Mouse (Mus musculus) forebrain, postnatal 0 days (tissue): ENCODE results near the gene Birc5. TPM values are rescaled to one million over a fixed set of nuclear protein-coding genes. Genes with fewer than 3 reads are reported as not detected.
A peak's percentile ranks its signal among the peaks of the same experiment; 100 is the strongest.

Experiments used
- ATAC-seq: fragments of 200-750 bp; cut with Nextera tagmentation; 2 replicates; pipeline ENCODE4 v1.8.0; 2017; ENCODE audit warnings: mild to moderate bottlenecking, moderate library complexity
- DNase-seq: peaks from one replicate; pipeline ENCODE4 v3.0.0-alpha.2; 2015
- H3K27ac ChIP-seq: fragments of 300-500 bp; sonication (generic); 2 replicates; pipeline ENCODE4 v1.5.1; 2014; ENCODE audit warnings: low read depth, mild to moderate bottlenecking, antibody characterized with exemption, low read length, moderate library complexity, mixed read lengths
- H3K27me3 ChIP-seq: fragments of 300-500 bp; sonication (generic); 2 replicates; pipeline ENCODE4 v1.6.1; 2014; ENCODE audit warnings: mild to moderate bottlenecking, low read length, mixed read lengths; ENCODE audit not compliant: insufficient read depth
- H3K36me3 ChIP-seq: fragments of 300-500 bp; sonication (generic); 2 replicates; pipeline ENCODE4 v1.6.1; 2014; ENCODE audit warnings: mild to moderate bottlenecking, moderate library complexity; ENCODE audit not compliant: insufficient read depth
- H3K4me1 ChIP-seq: fragments of 300-500 bp; sonication (generic); 2 replicates; pipeline ENCODE4 v1.6.1; 2014; ENCODE audit warnings: antibody characterized with exemption; ENCODE audit not compliant: insufficient read depth
- H3K4me2 ChIP-seq: fragments of 300-500 bp; sonication (generic); 2 replicates; pipeline ENCODE4 v1.6.1; 2014; ENCODE audit warnings: low read depth, mild to moderate bottlenecking, moderate library complexity
- H3K4me3 ChIP-seq: fragments of 300-500 bp; sonication (generic); 2 replicates; pipeline ENCODE4 v1.5.1; 2014; ENCODE audit warnings: low read depth, low read length, mixed read lengths
- H3K9ac ChIP-seq: fragments of 300-500 bp; sonication (generic); 2 replicates; pipeline ENCODE4 v1.6.1; 2014; ENCODE audit warnings: mild to moderate bottlenecking
- H3K9me3 ChIP-seq: fragments of 300-500 bp; sonication (generic); 2 replicates; pipeline ENCODE4 v1.6.1; 2016; ENCODE audit warnings: low read length
- CTCF ChIP-seq: sonication (generic); IDR thresholded peaks from 2 replicates; pipeline ENCODE4 v1.5.1; 2016; ENCODE audit warnings: antibody characterized with exemption, control low read depth, low read depth
- WGBS: fragments of 180-500 bp; shearing (Covaris S2); extraction: QIAGEN DNeasy Blood & Tissue Kit; methylation state at CpG from one replicate; pipeline ENCODE4 v1.1.7; 2014; 5-methylcytosine and 5-hydroxymethylcytosine counted together
- polyA plus RNA-seq: library from polyadenylated mRNA; unstranded; fragments of >200 nt; fragmentation: Nextera tagmentation; extraction: Ambion mirVana; gene quantifications from 2 replicates; pipeline ENCODE4 v1.2.1, GENCODE M21; 2015
- total RNA-seq: library from RNA; depleted of rRNA; stranded (reverse); fragments of >200 nt; gene quantifications from 2 replicates; pipeline ENCODE4 v1.2.3, GENCODE M21; 2014; rRNA removed

Gene Birc5
- total and polyA plus RNA-seq, 2 experiments from 2014 or later, result 6.2 to 24.9 TPM

GRCm38 (mm10) chr11:117890519-117891282 lies 41.6 kb downstream of the Birc5 start:
- peaks cover 11% of the 10 kb centered on the region for H3K4me1 ChIP-seq
- H3K9ac ChIP-seq, result no peak overlapping the region
- WGBS, result 19% methylated on average over 13 of the region's 13 CpGs
- H3K27ac ChIP-seq, result no peak overlapping the region
- peak; percentile 46 for TF ChIP-seq CTCF
- H3K36me3 ChIP-seq, result no peaks in the 10 kb centered on the region
- DNase-seq, result no peak
- no peak overlapping the region for H3K4me3 ChIP-seq
- ATAC-seq, result peak; percentile 51
- no peaks in the 10 kb centered on the region for H3K9me3 ChIP-seq
- H3K27me3 ChIP-seq, result peaks cover 17% of the 10 kb centered on the region; the same call in 1 of the 2 replicates
- H3K4me2 ChIP-seq, result no peak overlapping the region

DNA sequence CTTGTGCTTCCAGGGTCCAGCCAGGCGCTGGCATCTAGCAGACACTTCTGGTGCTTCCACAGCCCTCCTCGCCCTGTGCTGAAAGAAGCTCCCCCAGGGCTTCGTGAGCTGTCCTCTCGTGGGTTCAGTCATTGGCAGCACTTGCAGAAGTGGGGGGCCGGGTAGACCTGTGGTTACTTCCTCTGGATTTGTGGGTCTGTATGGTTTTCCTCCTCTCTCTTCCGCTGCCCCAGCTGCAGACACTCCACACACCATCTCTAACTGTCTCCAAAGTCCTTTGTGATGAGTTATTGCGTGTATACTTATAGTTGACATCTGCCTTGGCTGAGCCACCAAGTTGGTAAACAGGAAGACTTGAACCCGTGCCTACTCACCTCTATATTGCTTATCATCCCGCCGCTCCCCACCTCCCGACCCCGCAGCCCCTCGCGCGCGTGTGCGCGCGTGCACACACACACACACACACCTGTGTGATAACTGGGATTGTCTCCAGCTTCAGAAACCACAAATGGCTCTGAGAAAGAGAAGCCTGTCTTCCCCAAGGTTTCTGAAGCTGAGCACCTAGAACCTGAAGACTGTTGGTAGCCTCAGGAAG lies 42.6 kb downstream of the Birc5 start:
- H3K4me1 ChIP-seq, result peaks cover 11% of the 10 kb centered on the region
- no peak overlapping the region for H3K4me2 ChIP-seq
- ATAC-seq, result no peak
- WGBS, result 91% methylated on average over 19 of the region's 19 CpGs
- H3K27ac ChIP-seq, result no peak overlapping the region
- peaks cover 17% of the 10 kb centered on the region; the same call in 1 of the 2 replicates for H3K27me3 ChIP-seq
- no peaks in the 10 kb centered on the region for H3K36me3 ChIP-seq
- no peaks in the 10 kb centered on the region for H3K9me3 ChIP-seq
- no peak for TF ChIP-seq CTCF
- no peak overlapping the region for H3K4me3 ChIP-seq
- DNase-seq, result no peak
- no peak overlapping the region for H3K9ac ChIP-seq

- H3K27me3 ChIP-seq, result peaks cover 17% of the 10 kb centered on the region; the same call in 1 of the 2 replicates
- no peak overlapping the region for H3K4me3 ChIP-seq
- H3K9me3 ChIP-seq, result no peaks in the 10 kb centered on the region
- no peak overlapping the region for H3K27ac ChIP-seq
- DNase-seq (no peak), ATAC-seq (no peak)
- no peak for TF ChIP-seq CTCF
- H3K36me3 ChIP-seq, result no peaks in the 10 kb centered on the region
- peaks cover 11% of the 10 kb centered on the region for H3K4me1 ChIP-seq
- no peak overlapping the region for H3K9ac ChIP-seq
- 53% methylated on average over 6 of the region's 6 CpGs for WGBS
- no peak overlapping the region for H3K4me2 ChIP-seq
Observed at GRCm38 (mm10) chr11:117892199-117892598, 43.1 kb downstream of the Birc5 start.

DNA sequence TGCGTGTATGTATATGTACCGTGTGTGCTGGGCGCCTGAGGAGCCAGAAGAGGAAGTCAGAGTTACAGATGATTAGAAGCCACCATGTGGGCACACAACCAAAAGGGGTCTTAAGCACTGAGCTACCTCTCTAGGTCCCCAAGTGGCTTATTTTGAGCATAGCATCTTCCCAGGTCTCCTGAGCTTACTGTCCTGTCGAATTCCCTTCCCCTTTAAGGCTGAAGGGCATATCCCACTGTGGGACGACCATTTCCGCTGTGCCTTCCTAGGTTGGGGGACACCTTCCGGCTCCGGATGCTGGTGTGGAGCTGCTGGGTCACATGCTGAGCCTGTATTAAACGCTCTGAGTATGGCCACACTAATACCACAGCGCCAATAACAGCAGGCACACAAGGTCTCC lies 45.6 kb downstream of the Birc5 start:
- Histone ChIP-seq H3K4me1 (peaks cover 1% of the 10 kb centered on the region), H3K9me3 (no peaks in the 10 kb centered on the region), H3K4me3 (no peak overlapping the region), H3K9ac (no peak overlapping the region), H3K4me2 (no peak overlapping the region), H3K27ac (no peak overlapping the region), H3K27me3 (peaks cover 4% of the 10 kb centered on the region; the same call in 1 of the 2 replicates), H3K36me3 (no peaks in the 10 kb centered on the region)
- DNase-seq (no peak), ATAC-seq (no peak)
- 67% methylated on average over 10 of the region's 10 CpGs for WGBS
- TF ChIP-seq CTCF, result 0 out of 2 replicates have a peak, but pooled peaks have one; percentile 7

- ATAC-seq, result no peak
- TF ChIP-seq CTCF, result no peak
- Histone ChIP-seq H3K36me3 (no peaks in the 10 kb centered on the region), H3K27me3 (no peaks in the 10 kb centered on the region; the same call in 1 of the 2 replicates), H3K9me3 (no peaks in the 10 kb centered on the region), H3K9ac (no peak overlapping the region), H3K4me3 (no peak overlapping the region), H3K4me2 (no peak overlapping the region), H3K27ac (no peak overlapping the region), H3K4me1 (no peaks in the 10 kb centered on the region)
- no peak for DNase-seq
- WGBS, result 29% methylated on average over 2 of the region's 2 CpGs
Observed at GRCm38 (mm10) chr11:117896533-117896932, 47.5 kb downstream of the Birc5 start.

- Histone ChIP-seq H3K27me3 (no peaks in the 10 kb centered on the region), H3K4me3 (no peak overlapping the region), H3K4me1 (no peaks in the 10 kb centered on the region), H3K4me2 (no peak overlapping the region), H3K36me3 (no peaks in the 10 kb centered on the region), H3K9me3 (no peaks in the 10 kb centered on the region), H3K27ac (no peak overlapping the region), H3K9ac (no peak overlapping the region)
- ATAC-seq (no peak), DNase-seq (no peak)
- 74% methylated on average over 2 of the region's 2 CpGs for WGBS
- TF ChIP-seq CTCF, result no peak
Observed at GRCm38 (mm10) chr11:117902282-117902681, 53.2 kb downstream of the Birc5 start.

DNA sequence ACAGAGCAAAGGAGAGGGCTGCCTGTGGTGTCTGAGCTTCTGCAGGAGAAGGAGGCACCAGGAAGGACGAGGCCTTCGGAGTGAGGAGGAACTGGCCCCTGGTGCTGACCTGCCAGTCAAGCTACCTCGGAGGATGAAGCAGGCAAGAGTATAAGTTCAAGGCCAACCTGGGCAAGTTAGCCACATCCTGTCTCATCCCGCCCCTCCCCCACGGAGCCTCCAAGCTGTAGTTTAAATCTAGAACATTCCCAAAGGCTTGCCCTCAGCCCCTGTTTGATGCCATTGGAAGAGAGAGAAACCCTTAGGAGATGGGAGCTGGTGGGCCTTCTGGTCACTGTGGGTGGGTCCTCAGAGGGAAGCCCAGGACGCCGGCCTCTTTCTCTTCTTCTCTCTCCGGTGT lies 55.4 kb downstream of the Birc5 start:
- ATAC-seq, result no peak
- 90% methylated on average over 8 of the region's 8 CpGs for WGBS
- Histone ChIP-seq H3K9ac (no peak overlapping the region), H3K4me2 (no peak overlapping the region), H3K27me3 (no peaks in the 10 kb centered on the region), H3K27ac (no peak overlapping the region), H3K4me1 (no peaks in the 10 kb centered on the region), H3K9me3 (no peaks in the 10 kb centered on the region), H3K4me3 (no peak overlapping the region), H3K36me3 (no peaks in the 10 kb centered on the region)
- TF ChIP-seq CTCF, result no peak
- DNase-seq, result no peak

Other genes starting within 250 kb of the Birc5 start
- gene Tnrc6c, start 195.0 kb upstream of the Birc5 start, total RNA-seq, result 56.9 and 71.6 TPM in 2 replicates
- 13.1 and 19.9 TPM in 2 replicates for gene Tnrc6c, start 195.0 kb upstream of the Birc5 start, polyA plus RNA-seq
- 2.1 and 6.2 TPM in 2 replicates for gene Tmc8, start 67.2 kb upstream of the Birc5 start, total RNA-seq
- 0.44 and 0.59 TPM in 2 replicates for gene Tmc8, start 67.2 kb upstream of the Birc5 start, polyA plus RNA-seq
- gene Tmc6, start 67.1 kb upstream of the Birc5 start, total RNA-seq, result 2.9 and 4.1 TPM in 2 replicates
- gene Tmc6, start 67.1 kb upstream of the Birc5 start, polyA plus RNA-seq, result 2.3 and 3.2 TPM in 2 replicates
- not detected in 2 replicates for gene 6030468B19Rik, start 51.6 kb upstream of the Birc5 start, total RNA-seq
- not detected in 2 replicates for gene 6030468B19Rik, start 51.6 kb upstream of the Birc5 start, polyA plus RNA-seq
- 1.5 and 2.0 TPM in 2 replicates for gene Gm20708, start 39.6 kb upstream of the Birc5 start, total RNA-seq
- gene Gm20708, start 39.6 kb upstream of the Birc5 start, polyA plus RNA-seq, result 0.52 and 1.1 TPM in 2 replicates
- gene Syngr2, start 39.6 kb upstream of the Birc5 start, total RNA-seq, result 11.8 and 16.9 TPM in 2 replicates
- gene Syngr2, start 39.6 kb upstream of the Birc5 start, polyA plus RNA-seq, result 14.4 and 15.7 TPM in 2 replicates
- gene Afmid, start 23.3 kb upstream of the Birc5 start, total RNA-seq, result 3.6 and 3.8 TPM in 2 replicates
- 7.4 and 8.8 TPM in 2 replicates for gene Afmid, start 23.3 kb upstream of the Birc5 start, polyA plus RNA-seq
- 10.3 and 29.8 TPM in 2 replicates for gene Tk1, start 23.2 kb upstream of the Birc5 start, total RNA-seq
- gene Tk1, start 23.2 kb upstream of the Birc5 start, polyA plus RNA-seq, result 11.1 and 12.2 TPM in 2 replicates
- not detected in 2 replicates for gene Tmem235, start 11.5 kb downstream of the Birc5 start, total RNA-seq
- not detected in 2 replicates for gene Tmem235, start 11.5 kb downstream of the Birc5 start, polyA plus RNA-seq
- gene Tha1, start 24.2 kb downstream of the Birc5 start, total RNA-seq, result 5.9 and 8.2 TPM in 2 replicates
- 2.6 and 2.9 TPM in 2 replicates for gene Tha1, start 24.2 kb downstream of the Birc5 start, polyA plus RNA-seq
- gene Socs3, start 120.8 kb downstream of the Birc5 start, total RNA-seq, result 7.8 and 11.0 TPM in 2 replicates
- gene Socs3, start 120.8 kb downstream of the Birc5 start, polyA plus RNA-seq, result 6.5 and 8.4 TPM in 2 replicates
- gene Pgs1, start 137.0 kb downstream of the Birc5 start, total RNA-seq, result 55.7 and 63.0 TPM in 2 replicates
- gene Pgs1, start 137.0 kb downstream of the Birc5 start, polyA plus RNA-seq, result 47.7 and 54.4 TPM in 2 replicates